Mouse (Mus musculus): ENCODE data around the gene Ust.

GRCm38 (mm10) chr10:8287350-8287791 lies 231.3 kb downstream of the Ust start:
- TF ChIP-seq CTCF (IDR thresholded peaks at IDR 0.05; ENCODE audit: low read depth) (no peak), EP300 (IDR thresholded peaks at IDR 0.05; ENCODE audit: low read depth) (no peak)
